Mouse (Mus musculus) kidney, adult 2 months (tissue): ENCODE data around the gene Fut9.

Source experiments
- CTCF ChIP-seq: fragments of 200-500 bp; conservative IDR thresholded peaks from 2 replicates; pipeline ENCODE4 v1.5.1; 2011; ENCODE audit warnings: low read depth, mild to moderate bottlenecking, control low read depth, low read length, moderate library complexity, mixed read lengths; ENCODE audit not compliant: insufficient read depth, insufficient read length
- POLR2A ChIP-seq: fragments of 200-500 bp; IDR thresholded peaks from one replicate; pipeline ENCODE4 v1.6.1; 2011; ENCODE audit warnings: low read depth, low read length, control low read depth

DNA sequence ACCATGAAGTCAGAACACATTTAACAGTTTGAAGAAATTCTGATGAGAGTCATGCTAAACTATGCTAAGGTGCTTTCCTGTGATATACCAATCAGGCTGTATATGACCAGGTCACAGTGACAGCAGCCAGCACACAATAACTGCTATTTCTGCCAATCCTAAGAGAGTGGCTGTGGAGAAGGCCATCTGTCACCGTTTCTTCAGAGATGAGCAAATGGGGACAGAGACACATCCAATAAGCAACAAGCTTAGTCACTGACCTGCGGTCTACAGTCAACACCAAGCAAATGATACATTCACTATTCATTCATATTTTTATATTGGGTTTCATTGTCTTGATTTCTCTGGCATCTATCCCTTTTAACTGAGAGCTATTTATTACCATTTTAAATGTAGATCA is 176.9 kb downstream of the Fut9 start:
- TF ChIP-seq CTCF (no peak), POLR2A (no peak)
